Mouse (Mus musculus) hindbrain, postnatal 0 days (tissue): ENCODE data around the gene Tnks1bp1. TPM values are rescaled to one million over a fixed set of nuclear protein-coding genes. Genes with fewer than 3 reads are reported as not detected.
A peak's percentile ranks its signal among the peaks of the same experiment; 100 is the strongest.

Source experiments
- ATAC-seq: fragments of 200-750 bp; cut with Nextera tagmentation; 2 replicates; pipeline ENCODE4 v1.8.0; 2017; ENCODE audit warnings: mild to moderate bottlenecking, moderate TSS enrichment, moderate library complexity
- DNase-seq: peaks from one replicate; pipeline ENCODE4 v3.0.0-alpha.2; 2015; ENCODE audit warnings: low spot score
- H3K27ac ChIP-seq: fragments of 300-500 bp; sonication (generic); 2 replicates; pipeline ENCODE4 v1.5.1; 2014; ENCODE audit warnings: mild to moderate bottlenecking
- H3K27me3 ChIP-seq: fragments of 300-500 bp; sonication (generic); 2 replicates; pipeline ENCODE4 v1.6.1; 2014; ENCODE audit warnings: low read length, mixed read lengths; ENCODE audit not compliant: insufficient read depth
- H3K36me3 ChIP-seq: fragments of 300-500 bp; sonication (generic); 2 replicates; pipeline ENCODE4 v1.6.1; 2014; ENCODE audit warnings: low read length, mixed read lengths; ENCODE audit not compliant: insufficient read depth
- H3K4me1 ChIP-seq: fragments of 300-500 bp; sonication (generic); 2 replicates; pipeline ENCODE4 v1.6.1; 2014; ENCODE audit warnings: antibody characterized with exemption, low read length, mixed read lengths; ENCODE audit not compliant: insufficient read depth
- H3K4me2 ChIP-seq: fragments of 300-500 bp; sonication (generic); 2 replicates; pipeline ENCODE4 v1.6.1; 2014; ENCODE audit warnings: low read depth, mild to moderate bottlenecking, low read length, moderate library complexity, mixed read lengths
- H3K4me3 ChIP-seq: fragments of 300-500 bp; sonication (generic); 2 replicates; pipeline ENCODE4 v1.5.1; 2014; ENCODE audit warnings: low read length
- H3K9ac ChIP-seq: fragments of 300-500 bp; sonication (generic); replicated peaks from 2 replicates; pipeline ENCODE4 v1.6.1; 2014; ENCODE audit warnings: mild to moderate bottlenecking, low read length, moderate library complexity, mixed read lengths
- H3K9me3 ChIP-seq: fragments of 300-500 bp; sonication (generic); 2 replicates; pipeline ENCODE4 v1.6.1; 2016; ENCODE audit warnings: low read length, mixed read lengths
- CTCF ChIP-seq: IDR thresholded peaks from 2 replicates; pipeline ENCODE4 v1.5.1; 2016; ENCODE audit warnings: antibody characterized with exemption, control low read depth, low read depth
- WGBS: fragments of 180-500 bp; shearing (Covaris S2); extraction: QIAGEN DNeasy Blood & Tissue Kit; methylation state at CpG from one replicate; pipeline ENCODE4 v1.1.7; 2014; 5-methylcytosine and 5-hydroxymethylcytosine counted together
- polyA plus RNA-seq: library from polyadenylated mRNA; unstranded; fragments of >200 nt; fragmentation: Nextera tagmentation; extraction: Ambion mirVana; gene quantifications from 2 replicates; pipeline ENCODE4 v1.2.1, GENCODE M21; 2015
- total RNA-seq: library from RNA; depleted of rRNA; stranded (reverse); fragments of >200 nt; gene quantifications from 2 replicates; pipeline ENCODE4 v1.2.3, GENCODE M21; 2014; rRNA removed

The Tnks1bp1 gene
- total RNA-seq: 70.0 and 113 TPM in 2 replicates
- 17.4 and 19.3 TPM in 2 replicates for polyA plus RNA-seq

- WGBS: under 1% methylated on average over 42 of the region's 42 CpGs
Measured at GRCm38 (mm10) chr2:85047596-85048167, at the start of gene Tnks1bp1. Gene Tnks1bp1, plus strand, starts transcription at chr2:85048022.

GRCm38 (mm10) chr2:84999486-85000181 is 48.2 kb upstream of the Tnks1bp1 start:
- WGBS: 82% methylated on average over 3 of the region's 3 CpGs
- no peak for TF ChIP-seq CTCF

More at GRCm38 (mm10) chr2:85047596-85048167, at the start of gene Tnks1bp1:
- TF ChIP-seq CTCF: no peak
- Histone ChIP-seq H3K4me3 (peak within 1 kb of the TSS; percentile 55), H3K4me1 (peaks cover 26% of the 10 kb centered on the region), H3K27ac (peak within 1 kb of the TSS; percentile 89), H3K4me2 (peak within 1 kb of the TSS; percentile 83), H3K27me3 (no peaks in the 10 kb centered on the region), H3K9me3 (no peaks in the 10 kb centered on the region), H3K36me3 (peaks cover 46% of the 10 kb centered on the region), H3K9ac (peak within 1 kb of the TSS; percentile 75)
- ATAC-seq (peak; percentile 90), DNase-seq (peak; percentile 94)

GRCm38 (mm10) chr2:85001497-85001896 is 46.3 kb upstream of the Tnks1bp1 start:
- ATAC-seq (0 out of 2 replicates have a peak, but pooled peaks have one; percentile 14), DNase-seq (no peak)
- H3K27ac ChIP-seq: no peak overlapping the region
- H3K4me3 ChIP-seq: no peak overlapping the region
- H3K9me3 ChIP-seq: no peaks in the 10 kb centered on the region
- 57% methylated on average over 13 of the region's 13 CpGs for WGBS
- H3K9ac ChIP-seq: no peak overlapping the region
- no peak for TF ChIP-seq CTCF
- no peaks in the 10 kb centered on the region for H3K36me3 ChIP-seq
- no peaks in the 10 kb centered on the region for H3K27me3 ChIP-seq
- no peak overlapping the region for H3K4me2 ChIP-seq
- H3K4me1 ChIP-seq: no peaks in the 10 kb centered on the region

More at GRCm38 (mm10) chr2:84999486-85000181, 48.2 kb upstream of the Tnks1bp1 start:
- no peaks in the 10 kb centered on the region for H3K4me1 ChIP-seq
- H3K36me3 ChIP-seq: no peaks in the 10 kb centered on the region
- no peak overlapping the region for H3K9ac ChIP-seq
- no peak overlapping the region for H3K27ac ChIP-seq
- no peaks in the 10 kb centered on the region for H3K9me3 ChIP-seq
- ATAC-seq (no peak), DNase-seq (no peak)
- no peaks in the 10 kb centered on the region for H3K27me3 ChIP-seq
- no peak overlapping the region for H3K4me3 ChIP-seq
- H3K4me2 ChIP-seq: no peak overlapping the region

- Histone ChIP-seq H3K4me1 (no peaks in the 10 kb centered on the region), H3K9me3 (no peaks in the 10 kb centered on the region), H3K4me2 (no peak overlapping the region), H3K9ac (no peak overlapping the region), H3K36me3 (no peaks in the 10 kb centered on the region), H3K27me3 (no peaks in the 10 kb centered on the region), H3K27ac (no peak overlapping the region), H3K4me3 (no peak overlapping the region)
- DNase-seq (no peak), ATAC-seq (no peak)
- WGBS: 85% methylated on average over 8 of the region's 8 CpGs
- no peak for TF ChIP-seq CTCF
Measured at GRCm38 (mm10) chr2:85002575-85002974, 45.2 kb upstream of the Tnks1bp1 start.

GRCm38 (mm10) chr2:85004341-85004740 is 43.5 kb upstream of the Tnks1bp1 start:
- DNase-seq (no peak), ATAC-seq (no peak)
- WGBS: 86% methylated on average over 4 of the region's 4 CpGs
- no peaks in the 10 kb centered on the region for H3K36me3 ChIP-seq
- no peak overlapping the region for H3K9ac ChIP-seq
- H3K27ac ChIP-seq: no peak overlapping the region
- no peak overlapping the region for H3K4me2 ChIP-seq
- TF ChIP-seq CTCF: no peak
- H3K4me3 ChIP-seq: no peak overlapping the region
- H3K27me3 ChIP-seq: no peaks in the 10 kb centered on the region
- H3K9me3 ChIP-seq: no peaks in the 10 kb centered on the region
- no peaks in the 10 kb centered on the region for H3K4me1 ChIP-seq

GRCm38 (mm10) chr2:85006600-85006999 is 41.2 kb upstream of the Tnks1bp1 start:
- H3K4me2 ChIP-seq: no peak overlapping the region
- H3K9ac ChIP-seq: no peak overlapping the region
- H3K27me3 ChIP-seq: no peaks in the 10 kb centered on the region
- DNase-seq (no peak), ATAC-seq (no peak)
- 72% methylated on average over 7 of the region's 7 CpGs for WGBS
- H3K4me1 ChIP-seq: no peaks in the 10 kb centered on the region
- H3K27ac ChIP-seq: no peak overlapping the region
- no peak for TF ChIP-seq CTCF
- H3K9me3 ChIP-seq: no peaks in the 10 kb centered on the region
- H3K36me3 ChIP-seq: no peaks in the 10 kb centered on the region
- no peak overlapping the region for H3K4me3 ChIP-seq

GRCm38 (mm10) chr2:85007729-85008128 is 40.1 kb upstream of the Tnks1bp1 start:
- Histone ChIP-seq H3K4me1 (no peaks in the 10 kb centered on the region), H3K4me2 (no peak overlapping the region), H3K4me3 (no peak overlapping the region), H3K27ac (no peak overlapping the region), H3K36me3 (no peaks in the 10 kb centered on the region), H3K9ac (no peak overlapping the region), H3K27me3 (no peaks in the 10 kb centered on the region), H3K9me3 (no peaks in the 10 kb centered on the region)
- TF ChIP-seq CTCF: peak; percentile 64
- ATAC-seq (no peak), DNase-seq (peak; percentile 43)
- WGBS: 19% methylated on average over 4 of the region's 4 CpGs
